Mouse (Mus musculus) kidney, adult 2 months (tissue): ENCODE measurements around the gene Bora.

Experiments used
- CTCF ChIP-seq: fragments of 200-500 bp; conservative IDR thresholded peaks from 2 replicates; pipeline ENCODE4 v1.5.1; 2011; ENCODE audit warnings: low read depth, mild to moderate bottlenecking, control low read depth, low read length, moderate library complexity, mixed read lengths; ENCODE audit not compliant: insufficient read depth, insufficient read length
- POLR2A ChIP-seq: fragments of 200-500 bp; IDR thresholded peaks from one replicate; pipeline ENCODE4 v1.6.1; 2011; ENCODE audit warnings: low read depth, low read length, control low read depth

- TF ChIP-seq POLR2A (no peak), CTCF (no peak)
Observed at GRCm38 (mm10) chr14:99063091-99063490, 17.1 kb downstream of the Bora start.
